Mouse (Mus musculus) heart, embryonic 14.5 days (tissue): ENCODE measurements around the gene D130052B06Rik. TPM values are rescaled to one million over a fixed set of nuclear protein-coding genes. Genes with fewer than 3 reads are reported as not detected.

Experiments
- ATAC-seq: fragments of 200-750 bp; cut with Nextera tagmentation; 2 replicates; pipeline ENCODE4 v1.8.0; 2017; ENCODE audit warnings: low read depth, moderate TSS enrichment; ENCODE audit not compliant: insufficient number of reproducible peaks, insufficient read depth, low FRiP score
- H3K27ac ChIP-seq, 2 experiments: fragments of 200-500 bp in 1 of 2; fragments of 300-500 bp in 1 of 2; sonication (generic) in 1 of 2; replicated peaks in 1 of 2; 2 replicates each; pipeline ENCODE4 v1.5.1; 2012 to 2014; ENCODE audit warnings: low read depth in 2 of 2, low read length in 2 of 2, control low read depth in 1 of 2, mild to moderate bottlenecking in 1 of 2, mixed read lengths in 1 of 2; ENCODE audit not compliant: control insufficient read depth in 1 of 2, insufficient read depth in 1 of 2
- H3K27me3 ChIP-seq: fragments of 300-500 bp; sonication (generic); 2 replicates; pipeline ENCODE4 v1.6.1; 2014; ENCODE audit warnings: mild to moderate bottlenecking, low read length, control low read depth; ENCODE audit not compliant: control insufficient read depth, insufficient read depth
- H3K36me3 ChIP-seq: fragments of 300-500 bp; sonication (generic); 2 replicates; pipeline ENCODE4 v1.6.1; 2014; ENCODE audit warnings: mild to moderate bottlenecking, control low read depth, low read length, mixed read lengths; ENCODE audit not compliant: control insufficient read depth, insufficient read depth
- H3K4me1 ChIP-seq, 2 experiments: fragments of 200-500 bp in 1 of 2; fragments of 300-500 bp in 1 of 2; sonication (generic) in 1 of 2; 2 replicates each; pipeline ENCODE4 v1.6.1; 2012 to 2014; ENCODE audit warnings: low read length in 2 of 2, control low read depth in 1 of 2, mixed read lengths in 1 of 2; ENCODE audit not compliant: control insufficient read depth in 2 of 2, insufficient read depth in 2 of 2
- H3K4me2 ChIP-seq: fragments of 300-500 bp; sonication (generic); 2 replicates; pipeline ENCODE4 v1.6.1; 2014; ENCODE audit warnings: mild to moderate bottlenecking, low read length
- H3K4me3 ChIP-seq, 2 experiments: fragments of 200-500 bp in 1 of 2; fragments of 300-500 bp in 1 of 2; sonication (generic) in 1 of 2; 2 replicates each; pipeline ENCODE4 v1.5.1; 2012 to 2014; ENCODE audit warnings: low read length in 2 of 2, mild to moderate bottlenecking in 2 of 2, control low read depth in 1 of 2, low read depth in 1 of 2, moderate library complexity in 1 of 2; ENCODE audit not compliant: control insufficient read depth in 1 of 2, insufficient read depth in 1 of 2
- H3K9ac ChIP-seq: fragments of 300-500 bp; sonication (generic); 2 replicates; pipeline ENCODE4 v1.6.1; 2014; ENCODE audit warnings: mild to moderate bottlenecking, low read length
- H3K9me3 ChIP-seq: fragments of 300-500 bp; sonication (generic); 2 replicates; pipeline ENCODE4 v1.6.1; 2016; ENCODE audit warnings: low read length, control low read depth; ENCODE audit not compliant: control insufficient read depth
- WGBS: fragments of 180-500 bp; shearing (Covaris S2); extraction: QIAGEN DNeasy Blood & Tissue Kit; methylation state at CpG from one replicate; pipeline ENCODE4 v1.1.7; 2014; 5-methylcytosine and 5-hydroxymethylcytosine counted together
- polyA plus RNA-seq: library from polyadenylated mRNA; unstranded; fragments of >200 nt; fragmentation: Nextera tagmentation; extraction: Ambion mirVana; gene quantifications from 2 replicates; pipeline ENCODE4 v1.2.1, GENCODE M21; 2014

D130052B06Rik gene
- polyA plus RNA-seq, 1 experiment from 2014 or later = not detected

DNA sequence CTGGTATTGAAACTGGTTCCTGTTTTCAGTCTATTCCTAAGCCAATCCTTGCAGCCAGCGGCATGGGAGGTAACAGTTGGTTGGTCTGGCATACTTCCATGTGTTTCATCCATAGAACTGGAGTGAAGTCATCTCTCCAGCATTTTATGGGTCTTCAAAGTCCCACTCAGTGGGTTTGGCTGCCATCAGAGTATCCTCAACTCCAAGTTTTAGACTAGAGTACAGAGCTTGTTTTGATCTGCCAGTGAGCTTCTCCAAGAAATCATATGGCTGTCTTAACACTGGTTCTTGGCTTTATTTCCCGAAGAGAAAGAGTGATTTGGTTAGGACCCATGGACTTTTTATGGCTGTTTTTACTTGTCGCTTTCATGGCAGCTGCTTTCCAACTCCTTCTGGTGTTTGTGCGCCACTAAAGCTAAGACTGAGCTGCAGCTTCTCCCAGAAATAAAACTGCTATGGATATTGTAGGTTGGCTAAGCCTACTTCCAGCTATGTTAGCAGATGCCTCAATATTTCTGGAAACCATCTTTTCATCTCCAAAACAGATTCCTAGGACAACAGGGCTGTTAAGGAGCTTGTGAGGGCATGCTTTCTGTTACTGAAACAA lies 28.1 kb downstream of the D130052B06Rik start:
- no peak overlapping the region for H3K4me3 ChIP-seq
- no peaks in the 10 kb centered on the region for H3K4me1 ChIP-seq
- ATAC-seq = no peak
- H3K36me3 ChIP-seq = no peaks in the 10 kb centered on the region
- no peaks in the 10 kb centered on the region for H3K27me3 ChIP-seq
- H3K9me3 ChIP-seq = no peaks in the 10 kb centered on the region
- no peak overlapping the region for H3K9ac ChIP-seq
- WGBS = 89% methylated on average over 4 of the region's 4 CpGs
- no peak overlapping the region for H3K27ac ChIP-seq
- no peak overlapping the region for H3K4me2 ChIP-seq

DNA sequence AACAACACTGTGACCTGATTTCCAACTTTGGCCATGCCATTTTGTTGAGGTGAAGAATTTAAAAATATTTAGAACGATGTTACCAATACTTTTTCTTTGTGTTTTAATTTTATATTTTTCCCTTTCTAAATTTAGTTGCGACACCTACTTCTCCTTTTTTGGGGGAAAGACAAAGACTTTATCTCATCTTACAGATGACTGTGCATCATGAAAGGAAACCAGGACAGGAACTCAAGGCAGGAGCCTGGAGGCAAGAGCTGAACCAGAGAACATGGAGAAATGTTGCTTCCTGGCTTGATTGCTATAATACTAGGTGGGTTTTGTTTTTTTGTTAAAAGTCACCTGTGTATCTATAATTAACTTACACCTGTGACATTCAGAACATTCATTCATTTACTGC lies 38.0 kb downstream of the D130052B06Rik start:
- Histone ChIP-seq H3K9ac (no peak overlapping the region), H3K27me3 (no peaks in the 10 kb centered on the region), H3K9me3 (no peaks in the 10 kb centered on the region), H3K27ac (no peak overlapping the region), H3K4me2 (no peak overlapping the region), H3K36me3 (no peaks in the 10 kb centered on the region), H3K4me3 (no peak overlapping the region), H3K4me1 (no peaks in the 10 kb centered on the region)
- WGBS = 72% methylated on average over 2 of the region's 2 CpGs
- no peak for ATAC-seq

DNA sequence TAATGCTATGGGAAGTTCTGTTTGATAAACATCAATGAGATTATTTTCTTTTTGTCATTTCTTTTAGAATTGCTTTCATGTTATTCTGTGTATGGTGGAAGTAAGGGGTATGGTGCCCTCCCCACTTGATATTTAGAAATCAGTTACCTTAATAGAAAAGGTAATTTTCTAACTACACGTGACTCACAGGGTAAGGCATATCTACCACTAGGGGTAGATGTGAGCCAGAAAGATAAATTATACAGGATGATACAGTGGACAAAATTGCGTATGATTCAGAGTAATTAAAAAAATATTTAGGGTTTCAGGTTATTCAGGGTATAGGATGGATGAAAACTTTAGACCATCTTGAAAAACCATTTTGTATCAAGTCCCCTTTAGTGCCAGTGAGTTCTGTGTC lies 50.3 kb downstream of the D130052B06Rik start:
- Histone ChIP-seq H3K4me3 (no peak overlapping the region), H3K27me3 (no peaks in the 10 kb centered on the region), H3K4me2 (no peak overlapping the region), H3K9me3 (no peaks in the 10 kb centered on the region), H3K9ac (no peak overlapping the region), H3K4me1 (no peaks in the 10 kb centered on the region), H3K36me3 (no peaks in the 10 kb centered on the region), H3K27ac (no peak overlapping the region)
- no peak for ATAC-seq
- 74% methylated on average over 2 of the region's 2 CpGs for WGBS

- H3K4me2 ChIP-seq = no peak overlapping the region
- H3K36me3 ChIP-seq = no peaks in the 10 kb centered on the region
- H3K9me3 ChIP-seq = no peaks in the 10 kb centered on the region
- no peak overlapping the region for H3K27ac ChIP-seq
- no peaks in the 10 kb centered on the region for H3K27me3 ChIP-seq
- ATAC-seq = no peak
- WGBS = 75% methylated on average over 2 of the region's 2 CpGs
- no peaks in the 10 kb centered on the region for H3K4me1 ChIP-seq
- H3K9ac ChIP-seq = no peak overlapping the region
- H3K4me3 ChIP-seq = no peak overlapping the region
Observed at GRCm38 (mm10) chr11:33654485-33654884, 55.4 kb downstream of the D130052B06Rik start.

DNA sequence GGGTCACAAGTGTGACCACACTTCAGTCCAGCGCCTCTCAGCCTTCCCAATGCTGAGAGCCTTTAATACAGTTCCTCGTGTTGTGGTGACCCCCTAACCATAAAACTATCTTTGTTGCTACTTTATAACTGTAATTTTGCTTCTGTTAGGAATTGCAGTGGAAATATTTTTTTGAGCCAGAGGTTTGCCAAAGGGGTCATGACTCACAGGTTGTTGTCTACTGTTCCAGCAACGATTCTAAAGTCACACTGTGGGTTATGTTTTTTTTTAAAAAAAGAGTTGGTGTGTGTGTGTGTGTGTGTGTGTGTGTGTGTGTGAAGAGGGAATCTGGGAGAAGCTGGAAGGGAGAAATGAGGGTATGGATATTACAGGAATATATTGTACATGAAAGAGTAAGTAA lies 56.1 kb downstream of the D130052B06Rik start:
- H3K27ac ChIP-seq = no peak overlapping the region
- no peak overlapping the region for H3K4me3 ChIP-seq
- no peaks in the 10 kb centered on the region for H3K9me3 ChIP-seq
- H3K9ac ChIP-seq = no peak overlapping the region
- no peaks in the 10 kb centered on the region for H3K4me1 ChIP-seq
- no peak for ATAC-seq
- no peaks in the 10 kb centered on the region for H3K27me3 ChIP-seq
- no peaks in the 10 kb centered on the region for H3K36me3 ChIP-seq
- 68% methylated on average over 3 of the region's 3 CpGs for WGBS
- H3K4me2 ChIP-seq = no peak overlapping the region

GRCm38 (mm10) chr11:33655861-33656593 lies 56.9 kb downstream of the D130052B06Rik start:
- Histone ChIP-seq H3K4me3 (no peak overlapping the region), H3K9ac (no peak overlapping the region), H3K4me2 (no peak overlapping the region), H3K4me1 (no peaks in the 10 kb centered on the region), H3K27me3 (no peaks in the 10 kb centered on the region), H3K27ac (no peak overlapping the region), H3K9me3 (no peaks in the 10 kb centered on the region), H3K36me3 (no peaks in the 10 kb centered on the region)
- WGBS = 70% methylated on average over 7 of the region's 7 CpGs
- no peak for ATAC-seq

DNA sequence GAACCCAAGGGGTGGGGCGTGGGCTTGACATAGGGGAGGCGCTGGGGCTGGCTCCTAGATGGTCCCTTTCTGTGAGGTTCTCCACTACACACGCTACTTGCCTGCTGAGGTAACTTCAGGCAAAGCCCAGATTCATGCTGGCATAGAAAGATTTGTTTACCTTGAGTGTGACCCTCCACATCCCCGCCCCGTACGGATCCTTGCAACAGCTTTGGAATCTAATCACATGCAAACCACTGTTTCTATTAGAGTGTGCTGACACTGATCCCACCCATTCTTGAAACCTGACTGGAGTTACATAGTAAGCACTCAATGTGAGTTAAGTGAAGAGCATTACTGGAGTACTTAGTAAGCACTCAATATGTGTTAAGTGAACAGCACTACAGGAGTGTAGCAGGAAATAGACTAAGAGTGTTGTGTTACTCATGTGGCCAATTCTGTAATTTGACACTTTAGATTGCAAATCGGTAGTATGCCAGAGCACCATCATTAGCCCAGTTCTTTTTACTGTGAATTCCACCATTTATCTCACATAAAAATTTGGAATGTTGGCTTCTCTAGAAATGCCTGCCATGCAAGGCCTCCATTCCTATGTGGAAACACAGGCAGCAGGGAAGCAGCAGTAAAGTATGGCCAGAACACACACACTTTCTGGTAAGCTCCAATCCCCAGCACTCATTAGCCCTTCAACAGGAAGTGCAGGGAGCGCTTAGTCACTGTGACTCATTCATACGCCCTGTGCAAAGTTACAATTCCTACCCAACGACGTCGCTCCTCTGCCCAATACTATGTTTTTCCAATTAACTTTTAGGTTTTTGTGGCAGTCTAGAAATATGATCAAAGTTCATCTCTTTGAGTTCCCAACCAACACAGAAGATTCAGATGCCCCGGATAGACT lies 61.2 kb downstream of the D130052B06Rik start:
- 63% methylated on average over 13 of the region's 13 CpGs for WGBS
- Histone ChIP-seq H3K4me2 (no peak overlapping the region), H3K27ac (no peak overlapping the region), H3K4me1 (no peaks in the 10 kb centered on the region), H3K9me3 (no peaks in the 10 kb centered on the region), H3K36me3 (no peaks in the 10 kb centered on the region), H3K27me3 (no peaks in the 10 kb centered on the region), H3K4me3 (no peak overlapping the region), H3K9ac (no peak overlapping the region)
- ATAC-seq = no peak
